Mouse (Mus musculus) mouse trophoblast stem cell (cell line): ENCODE data around the gene Tekt3.

Source experiments
- in situ Hi-C, 2 experiments: fragments of 300-500 bp; cut with MseI, MboI; formaldehyde crosslinking; loops; 2 replicates in 1 of 2; 3 replicates in 1 of 2; pipeline ENCODE4 v1.15.1; 2025

Tekt3 gene

GRCm38 (mm10) chr11:63142816-63143215 lies 81.4 kb downstream of the Tekt3 start:
- in situ Hi-C loops: loop anchor here in 1 of 2 experiments (25.0 kb wide), 1 partner anchor 381 kb away; the partner anchor contains the start of gene Gm10428

GRCm38 (mm10) chr11:63143486-63143885 lies 82.0 kb downstream of the Tekt3 start:
- in situ Hi-C loops: loop anchor here in 1 of 2 experiments (25.0 kb wide), 1 partner anchor 381 kb away; the partner anchor contains the start of gene Gm10428
